Mouse (Mus musculus) lung, embryonic 14.5 days (tissue): ENCODE measurements around the gene Acvr2b. TPM values are rescaled to one million over a fixed set of nuclear protein-coding genes. Genes with fewer than 3 reads are reported as not detected.

ENCODE experiments used
- ATAC-seq: fragments of 200-750 bp; cut with Nextera tagmentation; 2 replicates; pipeline ENCODE4 v1.8.0; 2017; ENCODE audit warnings: mild to moderate bottlenecking, moderate TSS enrichment, moderate library complexity; ENCODE audit not compliant: insufficient read depth
- DNase-seq: peaks from one replicate; pipeline ENCODE4 v3.0.0-alpha.2; 2015
- H3K27ac ChIP-seq: fragments of 300-500 bp; sonication (generic); 2 replicates; pipeline ENCODE4 v1.5.1; 2014; ENCODE audit warnings: low read depth, mild to moderate bottlenecking, moderate library complexity
- H3K27me3 ChIP-seq: fragments of 300-500 bp; sonication (generic); 2 replicates; pipeline ENCODE4 v1.6.1; 2014; ENCODE audit warnings: low read length, control low read depth; ENCODE audit not compliant: insufficient read depth
- H3K36me3 ChIP-seq: fragments of 300-500 bp; sonication (generic); 2 replicates; pipeline ENCODE4 v1.6.1; 2014; ENCODE audit warnings: control low read depth; ENCODE audit not compliant: insufficient read depth
- H3K4me1 ChIP-seq: fragments of 300-500 bp; sonication (generic); 2 replicates; pipeline ENCODE4 v1.6.1; 2014; ENCODE audit warnings: antibody characterized with exemption, control low read depth; ENCODE audit not compliant: insufficient read depth
- H3K4me2 ChIP-seq: fragments of 300-500 bp; sonication (generic); 2 replicates; pipeline ENCODE4 v1.6.1; 2014; ENCODE audit warnings: mild to moderate bottlenecking
- H3K4me3 ChIP-seq: fragments of 300-500 bp; sonication (generic); 2 replicates; pipeline ENCODE4 v1.5.1; 2014; ENCODE audit warnings: low read depth, low read length
- H3K9ac ChIP-seq: fragments of 300-500 bp; sonication (generic); 2 replicates; pipeline ENCODE4 v1.6.1; 2014
- H3K9me3 ChIP-seq: fragments of 300-500 bp; sonication (generic); 2 replicates; pipeline ENCODE4 v1.6.1; 2016; ENCODE audit warnings: low read depth, low read length, control low read depth
- CTCF ChIP-seq: IDR thresholded peaks from 2 replicates; pipeline ENCODE4 v1.5.1; 2016; ENCODE audit warnings: antibody characterized with exemption, low read depth
- WGBS: fragments of 180-500 bp; shearing (Covaris S2); extraction: QIAGEN DNeasy Blood & Tissue Kit; methylation state at CpG from one replicate; pipeline ENCODE4 v1.1.7; 2014; 5-methylcytosine and 5-hydroxymethylcytosine counted together
- polyA plus RNA-seq: library from polyadenylated mRNA; unstranded; fragments of >200 nt; fragmentation: Nextera tagmentation; extraction: Ambion mirVana; gene quantifications from 2 replicates; pipeline ENCODE4 v1.2.1, GENCODE M21; 2014

The Acvr2b gene
- polyA plus RNA-seq, 1 experiment from 2014 or later = 28.2 TPM

GRCm38 (mm10) chr9:119445737-119446136, 43.8 kb downstream of the Acvr2b start:
- Histone ChIP-seq H3K4me2 (peak overlapping the region; percentile 74), H3K27me3 (no peaks in the 10 kb centered on the region), H3K36me3 (peaks cover 38% of the 10 kb centered on the region), H3K4me1 (peaks cover 6% of the 10 kb centered on the region; the same call in 1 of the 2 replicates), H3K9ac (peak overlapping the region; percentile 90), H3K27ac (no peak overlapping the region), H3K4me3 (peak overlapping the region; percentile 80), H3K9me3 (no peaks in the 10 kb centered on the region)
- no peak for ATAC-seq
- 28% methylated on average over 6 of the region's 6 CpGs for WGBS
- DNase-seq = peak; percentile 31
- TF ChIP-seq CTCF = no peak

- DNase-seq = no peak
- no peak for ATAC-seq
- peaks cover 60% of the 10 kb centered on the region for H3K36me3 ChIP-seq
- TF ChIP-seq CTCF = no peak
- no peak overlapping the region for H3K4me2 ChIP-seq
- H3K27ac ChIP-seq = no peak overlapping the region
- no peaks in the 10 kb centered on the region for H3K27me3 ChIP-seq
- WGBS = 77% methylated on average over 14 of the region's 14 CpGs
- H3K4me1 ChIP-seq = no peaks in the 10 kb centered on the region
- H3K9me3 ChIP-seq = no peaks in the 10 kb centered on the region
- H3K4me3 ChIP-seq = no peak overlapping the region
- H3K9ac ChIP-seq = no peak overlapping the region
These were observed 54.0 kb downstream of the Acvr2b start for GRCm38 (mm10) chr9:119455967-119456366.

GRCm38 (mm10) chr9:119457122-119457521, 55.2 kb downstream of the Acvr2b start:
- H3K9ac ChIP-seq = no peak overlapping the region
- WGBS = 81% methylated on average over 14 of the region's 14 CpGs
- peaks cover 57% of the 10 kb centered on the region for H3K36me3 ChIP-seq
- ATAC-seq (no peak), DNase-seq (no peak)
- H3K4me3 ChIP-seq = no peak overlapping the region
- no peaks in the 10 kb centered on the region for H3K9me3 ChIP-seq
- H3K27ac ChIP-seq = no peak overlapping the region
- no peak overlapping the region for H3K4me2 ChIP-seq
- no peak for TF ChIP-seq CTCF
- no peaks in the 10 kb centered on the region for H3K4me1 ChIP-seq
- H3K27me3 ChIP-seq = no peaks in the 10 kb centered on the region

GRCm38 (mm10) chr9:119460410-119460809, 58.5 kb downstream of the Acvr2b start:
- Histone ChIP-seq H3K4me1 (no peaks in the 10 kb centered on the region), H3K4me2 (no peak overlapping the region), H3K27ac (no peak overlapping the region), H3K4me3 (no peak overlapping the region), H3K36me3 (peaks cover 71% of the 10 kb centered on the region), H3K9me3 (no peaks in the 10 kb centered on the region), H3K27me3 (no peaks in the 10 kb centered on the region), H3K9ac (no peak overlapping the region)
- 35% methylated on average over 8 of the region's 8 CpGs for WGBS
- peak; percentile 98 for TF ChIP-seq CTCF
- DNase-seq (peak; percentile 91), ATAC-seq (peak; percentile 63; the same call in 1 of the 2 replicates)

GRCm38 (mm10) chr9:119465056-119465455, 63.1 kb downstream of the Acvr2b start:
- H3K9me3 ChIP-seq = no peaks in the 10 kb centered on the region

GRCm38 (mm10) chr9:119465595-119465994, 63.7 kb downstream of the Acvr2b start:
- no peaks in the 10 kb centered on the region for H3K27me3 ChIP-seq
- DNase-seq (peak; percentile 66), ATAC-seq (peak; percentile 62; the same call in 1 of the 2 replicates)
- 69% methylated on average over 7 of the region's 7 CpGs for WGBS
- no peak overlapping the region for H3K4me3 ChIP-seq
- peak; percentile 63 for TF ChIP-seq CTCF
- H3K4me1 ChIP-seq = no peaks in the 10 kb centered on the region
- no peak overlapping the region for H3K9ac ChIP-seq
- no peak overlapping the region for H3K27ac ChIP-seq
- H3K4me2 ChIP-seq = no peak overlapping the region
- no peaks in the 10 kb centered on the region for H3K9me3 ChIP-seq
- H3K36me3 ChIP-seq = peaks cover 64% of the 10 kb centered on the region

More at GRCm38 (mm10) chr9:119465056-119465455, 63.1 kb downstream of the Acvr2b start:
- no peak for ATAC-seq
- H3K36me3 ChIP-seq = peaks cover 64% of the 10 kb centered on the region
- no peak overlapping the region for H3K4me2 ChIP-seq
- no peak for TF ChIP-seq CTCF
- WGBS = 86% methylated on average over 6 of the region's 6 CpGs
- H3K27ac ChIP-seq = no peak overlapping the region
- DNase-seq = no peak
- H3K27me3 ChIP-seq = no peaks in the 10 kb centered on the region
- no peaks in the 10 kb centered on the region for H3K4me1 ChIP-seq
- no peak overlapping the region for H3K4me3 ChIP-seq
- H3K9ac ChIP-seq = no peak overlapping the region

GRCm38 (mm10) chr9:119469691-119470353, 67.9 kb downstream of the Acvr2b start:
- ATAC-seq (no peak), DNase-seq (no peak)
- Histone ChIP-seq H3K9ac (no peak overlapping the region), H3K27me3 (no peaks in the 10 kb centered on the region), H3K36me3 (peaks cover 28% of the 10 kb centered on the region), H3K4me3 (no peak overlapping the region), H3K27ac (no peak overlapping the region), H3K4me2 (no peak overlapping the region), H3K4me1 (no peaks in the 10 kb centered on the region), H3K9me3 (no peaks in the 10 kb centered on the region)
- TF ChIP-seq CTCF = no peak
- WGBS = 60% methylated on average over 8 of the region's 8 CpGs
